Mouse (Mus musculus) heart, adult 18-20 months (tissue): ENCODE measurements around the gene Gmfg. TPM values are rescaled to one million over a fixed set of nuclear protein-coding genes. Genes with fewer than 3 reads are reported as not detected.

ENCODE experiments used
- DNase-seq, 2 experiments: peaks; one replicate each; pipeline ENCODE4 v3.0.0; 2021 to 2022; ENCODE audit warnings: mixed read lengths in 1 of 2
- total RNA-seq, 2 experiments: library from RNA; stranded (reverse); gene quantifications; 2 replicates each; pipeline ENCODE4 v1.2.3; 2021

The Gmfg gene
- total RNA-seq, 2 experiments from 2014 or later: 5.4 to 7.8 TPM

DNA sequence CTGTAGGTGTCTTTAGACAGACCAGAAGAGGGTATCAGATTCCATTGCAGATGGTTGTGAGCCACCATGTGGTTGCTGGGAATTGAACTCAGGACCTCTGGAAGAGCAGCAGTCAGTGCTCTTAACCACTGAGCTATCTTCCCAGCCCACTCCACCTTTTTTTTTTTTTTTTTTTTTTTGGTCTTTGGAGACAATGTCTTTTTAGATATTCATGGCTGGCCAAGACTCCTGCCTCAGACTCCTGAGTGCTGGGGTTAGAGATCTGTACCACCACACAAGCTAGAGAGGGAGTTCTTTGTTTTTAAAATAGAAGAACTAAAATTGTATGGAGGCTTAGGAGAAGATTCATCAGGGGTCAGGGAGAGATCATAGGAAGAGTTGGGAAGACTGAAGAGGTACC lies 717 bp downstream of the Gmfg start:
- DNase-seq: no peak

DNA sequence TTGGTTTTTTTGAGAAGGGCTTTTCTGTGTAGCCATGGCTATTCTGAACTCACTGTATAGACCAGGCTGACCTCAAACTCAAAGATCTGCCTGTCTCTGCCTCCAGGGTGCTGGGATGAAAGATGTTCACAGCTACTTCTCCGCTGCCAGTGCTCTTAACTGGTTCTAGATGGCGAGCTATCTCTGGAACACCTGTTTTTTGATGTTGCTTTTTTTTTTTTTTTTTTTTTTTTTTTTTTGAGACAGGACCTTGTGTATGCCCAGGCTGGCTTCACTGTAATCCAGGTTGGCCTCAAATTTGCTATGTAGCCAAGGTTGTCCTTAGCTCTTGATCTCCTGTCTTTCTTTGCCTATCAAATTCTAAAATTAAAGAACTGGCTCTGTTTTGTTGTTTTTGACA lies 1.5 kb downstream of the Gmfg start:
- no peak for DNase-seq

DNA sequence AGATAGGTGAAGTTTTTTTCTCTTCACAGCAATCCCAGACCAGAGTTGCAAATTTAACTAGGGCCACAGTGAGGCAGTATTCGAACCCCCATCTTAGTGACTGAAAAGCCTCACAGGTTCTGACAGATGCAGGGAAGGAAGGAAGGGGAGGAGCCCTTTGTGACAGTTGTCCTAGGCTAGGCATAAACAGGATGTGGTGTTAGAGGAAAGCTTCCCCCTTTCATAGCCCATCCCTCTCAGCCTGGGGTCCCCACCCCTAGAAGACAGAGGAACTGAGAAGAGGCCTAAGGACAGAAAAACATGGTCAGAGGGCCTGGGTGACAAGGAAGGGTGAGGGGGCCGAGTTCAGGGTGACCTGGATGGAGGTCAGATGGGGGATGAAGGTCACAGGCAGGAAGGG lies 3.5 kb downstream of the Gmfg start:
- DNase-seq: peak; percentile 41 to 82

DNA sequence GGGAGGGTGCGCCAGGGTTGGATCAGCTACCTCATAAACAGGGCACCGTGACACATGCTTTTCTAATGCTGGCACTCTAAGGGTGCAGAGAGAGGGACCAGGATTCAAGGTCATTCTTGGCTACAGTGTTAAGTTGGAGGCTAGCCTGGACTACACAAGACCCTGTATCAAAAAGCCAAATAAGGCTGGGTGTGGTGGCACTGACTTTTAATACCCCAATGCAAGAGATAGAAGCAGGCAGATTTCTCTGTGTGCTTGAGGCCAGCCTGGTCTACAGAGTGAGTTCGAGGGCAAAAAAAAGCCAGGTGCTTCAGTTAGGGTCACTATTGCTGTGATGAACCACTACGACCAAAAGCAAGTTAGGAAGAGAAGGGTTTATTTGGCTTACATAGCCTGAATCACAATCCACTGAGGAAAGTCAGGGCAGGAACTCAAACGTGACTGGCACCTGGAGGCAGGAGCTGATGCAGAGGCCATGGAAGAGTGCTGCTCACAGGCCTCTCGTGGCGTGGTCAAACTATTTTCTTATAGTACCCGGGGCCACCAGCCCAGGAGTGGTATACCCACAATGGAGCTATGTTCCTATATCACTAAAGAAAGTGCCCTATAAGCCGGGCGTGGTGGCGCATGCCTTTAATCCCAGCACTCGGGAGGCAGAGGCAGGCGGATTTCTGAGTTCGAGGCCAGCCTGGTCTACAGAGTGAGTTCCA lies 4.7 kb downstream of the Gmfg start:
- DNase-seq: no peak

DNA sequence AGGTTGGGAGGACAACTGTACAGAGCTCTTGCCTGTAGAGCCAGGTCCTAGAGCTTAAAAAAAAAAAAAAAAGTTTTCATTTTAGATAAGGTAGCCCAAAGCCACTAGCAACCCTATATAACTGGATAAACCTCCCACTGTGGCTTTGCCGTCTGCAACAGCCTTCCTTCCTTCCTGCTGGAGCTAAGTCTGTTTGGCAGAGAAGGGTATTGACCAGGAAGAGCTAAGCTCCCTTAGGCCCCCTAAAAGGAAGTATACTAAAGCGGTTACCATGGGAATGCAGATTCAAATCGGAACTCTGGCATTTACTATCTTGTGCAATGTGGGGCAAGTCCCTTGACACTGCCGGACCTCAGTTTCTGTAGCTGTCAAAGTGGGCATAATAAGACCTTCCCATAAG lies 5.4 kb downstream of the Gmfg start:
- DNase-seq: peak; percentile 33 to 61

DNA sequence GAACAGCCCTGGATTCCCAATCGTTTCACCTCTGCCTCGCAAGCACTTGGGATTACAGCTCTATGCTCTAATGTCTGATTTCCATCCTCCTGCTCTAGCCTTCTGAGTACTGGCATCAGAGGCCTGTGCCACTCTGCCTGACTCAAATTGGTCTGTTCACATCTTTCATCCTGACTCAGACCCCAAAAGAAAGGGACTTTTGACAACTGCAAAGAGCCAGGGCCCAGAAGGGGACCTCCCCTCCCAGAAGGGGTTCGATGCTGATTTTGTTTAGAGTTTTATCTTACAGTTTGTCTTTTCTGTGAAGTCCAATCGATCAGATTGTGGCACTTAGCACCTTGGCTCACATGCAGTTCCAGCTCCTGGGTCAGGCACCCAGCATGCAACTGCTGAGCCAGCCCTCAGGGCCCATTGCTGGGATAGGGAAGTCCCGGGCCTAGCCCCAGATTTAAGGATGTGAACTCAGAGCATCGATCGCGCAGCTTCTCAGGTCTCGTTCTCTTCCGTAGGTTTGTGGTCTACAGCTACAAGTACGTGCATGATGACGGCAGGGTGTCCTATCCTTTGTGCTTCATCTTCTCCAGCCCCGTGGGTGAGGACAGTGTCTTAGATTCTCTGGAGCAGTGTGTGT lies 7.2 kb downstream of the Gmfg start:
- DNase-seq: no peak

DNA sequence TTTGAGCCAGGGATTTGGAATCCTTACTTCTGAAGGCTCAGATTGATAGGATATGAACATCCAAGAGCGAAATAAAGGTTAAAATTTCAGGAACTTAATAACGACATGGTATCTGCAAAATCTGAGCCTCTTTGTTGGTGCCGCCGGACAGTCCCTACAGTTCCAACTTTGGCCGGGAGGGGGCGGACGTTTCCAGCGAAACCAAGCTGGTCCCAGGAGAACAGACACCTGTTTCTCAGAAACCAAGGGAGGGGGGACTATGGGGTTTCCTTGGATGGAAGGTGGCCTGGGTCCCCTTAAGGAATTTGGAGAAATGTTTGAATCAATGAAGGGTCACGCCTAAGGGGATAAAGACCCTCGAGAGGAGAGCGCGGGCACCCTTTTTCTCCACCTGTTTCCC lies 9.2 kb downstream of the Gmfg start:
- peak; percentile 64 to 95 for DNase-seq

DNA sequence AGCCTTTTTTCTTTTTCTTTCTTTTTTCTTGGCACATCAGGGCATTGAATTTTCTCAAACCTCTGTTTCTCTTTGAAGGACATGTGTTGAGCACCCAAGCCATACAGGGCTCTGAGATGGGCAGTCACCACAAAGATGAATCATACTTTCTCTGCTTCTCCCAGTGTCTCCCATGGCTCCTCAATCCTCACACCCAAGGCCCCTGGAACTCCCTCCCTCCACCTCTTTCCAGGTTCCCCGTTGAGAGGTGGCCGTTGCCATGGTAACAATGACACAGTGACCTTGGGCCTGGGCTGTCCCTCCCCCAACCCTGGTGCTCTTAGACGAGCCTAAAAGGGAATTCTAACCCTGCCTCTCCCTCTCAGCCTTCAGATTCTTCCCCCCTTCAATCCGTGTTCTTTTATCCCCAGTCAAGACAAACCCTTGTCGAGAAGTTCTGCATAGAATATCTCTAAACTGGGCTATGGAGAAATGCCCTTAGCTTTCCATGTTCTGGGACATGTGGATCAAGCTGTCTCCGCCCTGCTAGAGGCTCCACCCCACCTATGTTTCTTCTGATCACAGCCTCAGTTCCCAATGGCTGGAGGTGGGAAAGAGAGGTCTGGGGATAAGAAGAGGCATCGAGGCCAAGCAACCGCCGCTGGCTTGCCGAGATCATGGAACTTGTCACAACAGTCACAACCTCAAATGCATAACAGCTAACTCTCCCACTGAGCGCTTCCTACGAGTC lies 10.0 kb downstream of the Gmfg start:
- DNase-seq: no peak

DNA sequence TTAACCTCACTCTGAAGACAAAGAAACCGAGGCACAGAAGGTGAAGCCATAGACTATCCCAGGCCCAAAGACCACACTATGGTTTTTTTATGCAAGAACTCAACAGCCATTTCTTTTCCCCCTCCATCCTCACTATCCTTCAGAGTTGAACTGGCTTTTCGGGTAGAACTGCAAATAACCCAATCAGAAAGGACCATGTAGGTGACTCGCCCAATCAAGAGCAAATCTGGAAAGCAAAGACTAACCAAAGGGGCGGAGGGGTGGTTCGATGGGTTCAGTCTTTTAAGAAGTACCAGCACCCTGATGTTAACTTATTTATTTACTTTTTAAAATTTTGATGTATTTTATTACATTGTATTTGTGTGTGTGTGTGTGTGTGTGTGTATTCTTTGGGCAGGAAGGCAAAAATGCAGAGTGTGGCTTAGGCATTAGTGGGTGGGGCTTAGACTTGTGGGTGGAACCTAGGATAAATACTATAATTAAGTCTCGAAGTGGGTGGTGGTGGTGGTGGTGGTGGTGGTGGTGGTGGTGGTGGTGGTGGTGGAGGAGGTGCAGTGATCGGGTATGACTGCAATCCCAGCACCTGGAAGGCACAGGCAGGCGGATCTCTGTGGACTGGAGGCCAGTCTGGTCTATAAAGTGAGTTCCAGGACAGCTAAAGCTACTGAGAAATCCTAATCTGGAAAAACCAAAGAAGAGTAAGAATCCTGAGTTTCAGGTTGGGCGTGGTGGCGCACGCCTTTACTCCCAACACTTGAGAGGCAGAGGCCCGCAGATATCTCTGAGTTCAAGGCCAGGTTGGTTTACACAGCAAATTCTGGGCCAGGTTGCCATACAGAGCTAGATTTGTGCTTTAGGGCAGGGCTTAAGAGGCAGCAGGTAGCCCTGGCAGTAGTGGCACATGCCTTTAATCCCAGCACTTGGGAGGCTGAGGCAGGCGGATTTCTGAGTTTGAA lies 10.9 kb downstream of the Gmfg start:
- DNase-seq: no peak

DNA sequence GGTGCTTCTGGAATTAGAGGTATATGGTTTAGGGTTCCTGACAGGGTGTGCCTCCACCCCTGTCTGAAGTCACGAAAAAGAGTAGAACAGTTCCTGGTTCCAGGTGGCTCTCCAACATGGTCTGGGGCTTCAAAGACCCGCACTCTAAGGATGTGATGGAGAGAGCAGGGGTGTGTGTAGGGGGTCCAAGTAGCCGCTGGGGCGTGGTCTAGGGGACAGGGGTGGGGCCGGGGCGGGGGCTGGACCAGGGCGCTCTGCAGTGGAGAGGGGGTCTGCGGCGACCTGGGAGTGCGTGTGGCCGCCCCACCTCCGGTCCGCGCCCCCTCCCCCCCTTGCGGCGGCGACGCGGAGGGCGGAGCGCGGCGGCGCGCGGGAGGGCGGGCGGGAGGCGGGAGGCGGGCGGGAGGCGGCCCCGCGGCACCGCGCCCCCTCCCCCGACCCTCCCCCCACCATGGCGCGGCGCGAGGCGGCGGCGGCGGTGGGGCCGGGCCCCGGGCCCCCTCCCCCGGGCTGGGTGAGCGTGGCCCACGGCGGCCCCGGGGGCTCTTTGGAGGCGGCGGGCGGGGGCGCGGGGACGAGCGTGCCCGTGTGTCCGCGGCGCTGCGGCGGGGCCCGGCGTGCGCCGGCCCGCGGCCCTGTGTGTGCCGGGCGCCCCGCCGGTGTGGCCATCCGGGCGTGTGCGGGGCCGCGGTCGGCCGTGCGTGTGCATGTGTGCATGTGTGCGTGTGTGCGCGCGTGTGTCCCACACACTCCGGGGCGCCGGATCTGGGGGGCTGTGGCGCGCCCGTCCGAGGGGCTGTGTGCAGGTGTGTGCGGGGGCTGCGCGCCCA lies 14.5 kb downstream of the Gmfg start, which contains the start of gene Lrfn1:
Lrfn1 (plus strand) TSS at position 450 of the 830 bp plus-strand sequence.
- DNase-seq: no peak

DNA sequence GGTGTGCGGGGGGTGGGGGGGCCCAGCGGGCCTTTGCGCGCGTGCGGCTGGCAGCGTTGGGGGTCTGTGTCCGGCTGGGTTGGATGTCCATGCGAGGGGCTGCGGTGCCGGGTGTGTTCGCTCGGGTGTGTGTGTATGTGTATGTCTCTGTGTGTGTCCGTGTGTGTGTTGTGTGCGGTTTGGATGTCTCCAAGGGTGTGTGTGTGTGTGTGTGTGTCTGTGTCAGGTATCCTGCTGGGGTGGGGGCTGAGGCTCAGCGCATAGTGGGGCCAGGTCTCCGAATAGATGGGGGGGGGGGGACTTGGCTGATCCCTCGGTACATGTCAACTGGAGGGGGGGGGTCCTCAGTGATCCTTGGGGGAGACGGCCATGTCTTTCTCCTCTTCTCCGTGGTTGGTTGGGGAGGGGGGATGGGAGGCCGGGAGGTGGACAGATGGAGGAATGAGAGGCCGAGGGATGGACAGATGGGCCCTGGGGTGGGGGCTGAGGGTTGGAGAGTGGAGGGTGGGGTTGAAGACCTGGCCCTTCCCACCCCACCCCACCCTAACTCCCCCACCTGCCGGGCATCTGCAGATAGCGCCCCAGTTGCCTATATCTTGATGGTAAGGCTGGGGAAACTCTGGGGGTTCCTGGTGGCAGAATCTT lies 15.2 kb downstream of the Gmfg start:
- no peak for DNase-seq

DNA sequence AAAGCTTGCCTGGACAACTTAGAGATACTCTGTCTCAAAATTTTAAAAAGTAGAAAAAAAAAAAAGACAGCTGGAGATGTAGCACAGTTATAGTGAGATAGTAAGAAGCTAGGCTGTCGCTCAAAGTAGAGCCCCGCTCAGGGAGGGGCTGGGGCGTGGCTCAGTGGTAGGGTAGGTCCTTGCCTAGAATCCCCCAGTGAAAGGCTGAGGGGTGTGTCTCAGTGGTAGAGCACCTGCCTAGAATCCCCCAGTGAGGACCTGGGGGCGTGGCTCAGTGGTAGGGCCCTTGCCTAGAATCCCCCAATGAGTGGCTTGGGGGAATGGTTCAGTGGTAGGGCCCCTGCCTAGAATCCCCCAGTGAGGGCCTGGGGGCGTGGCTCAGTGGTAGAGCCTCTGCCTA lies 23.1 kb downstream of the Gmfg start:
- DNase-seq: no peak

DNA sequence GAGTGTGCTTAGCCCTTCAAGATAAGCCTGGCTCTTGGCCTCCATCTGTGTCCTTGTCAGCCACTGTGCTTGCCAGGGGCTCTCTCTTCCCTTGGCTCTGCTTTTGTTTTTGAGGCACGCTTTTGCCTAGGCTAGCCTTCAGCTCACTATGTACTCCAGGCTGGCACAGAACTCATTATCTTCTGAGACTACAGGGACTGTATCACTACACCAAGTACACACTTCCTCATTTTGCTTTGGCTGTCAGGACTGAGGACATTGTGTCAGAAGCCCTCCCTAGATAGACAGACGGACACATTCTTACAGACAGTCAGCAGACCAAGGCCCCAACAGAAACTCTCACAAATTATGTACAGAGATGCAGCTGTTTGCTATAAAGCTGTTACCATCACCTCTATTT lies 25.5 kb downstream of the Gmfg start:
- no peak for DNase-seq

DNA sequence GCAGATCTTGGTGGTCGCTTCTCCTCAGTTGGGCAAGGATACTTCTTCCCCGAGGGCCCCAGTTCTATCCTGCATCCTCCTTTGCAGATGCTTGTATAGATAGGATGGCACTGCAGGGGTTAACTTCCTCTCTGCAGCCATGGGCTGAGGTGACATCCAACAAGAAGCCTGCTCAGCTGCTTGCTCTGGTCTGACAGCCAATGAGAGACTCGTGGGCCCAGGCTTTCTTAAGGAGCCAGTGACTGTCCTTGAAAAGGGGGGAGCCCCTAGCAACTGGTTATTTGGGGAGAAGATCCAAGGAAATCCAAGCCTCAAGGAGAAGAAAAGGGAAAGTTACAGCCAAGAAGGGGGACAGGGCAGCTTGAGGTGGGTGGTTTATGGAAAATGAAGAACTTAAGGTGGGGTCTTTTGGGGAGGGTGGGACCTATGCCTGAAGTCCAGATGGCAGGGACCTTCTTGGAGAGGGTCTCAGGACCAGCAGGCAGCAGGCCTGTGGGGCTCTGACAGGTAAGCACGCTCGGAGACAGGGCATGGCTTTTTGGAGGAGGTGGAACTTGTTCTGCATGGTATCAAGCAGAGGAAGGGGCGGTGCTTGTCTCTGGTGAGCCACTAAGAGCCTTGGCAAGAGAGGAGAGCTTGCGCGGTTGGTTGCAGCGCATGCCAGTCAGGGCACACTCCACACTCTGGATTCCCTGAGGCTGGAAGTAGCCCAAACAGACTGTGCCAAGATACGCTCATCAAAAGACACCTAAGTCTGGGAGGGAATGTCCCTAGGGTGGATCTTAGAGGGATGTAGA lies 27.4 kb downstream of the Gmfg start:
- no peak for DNase-seq

DNA sequence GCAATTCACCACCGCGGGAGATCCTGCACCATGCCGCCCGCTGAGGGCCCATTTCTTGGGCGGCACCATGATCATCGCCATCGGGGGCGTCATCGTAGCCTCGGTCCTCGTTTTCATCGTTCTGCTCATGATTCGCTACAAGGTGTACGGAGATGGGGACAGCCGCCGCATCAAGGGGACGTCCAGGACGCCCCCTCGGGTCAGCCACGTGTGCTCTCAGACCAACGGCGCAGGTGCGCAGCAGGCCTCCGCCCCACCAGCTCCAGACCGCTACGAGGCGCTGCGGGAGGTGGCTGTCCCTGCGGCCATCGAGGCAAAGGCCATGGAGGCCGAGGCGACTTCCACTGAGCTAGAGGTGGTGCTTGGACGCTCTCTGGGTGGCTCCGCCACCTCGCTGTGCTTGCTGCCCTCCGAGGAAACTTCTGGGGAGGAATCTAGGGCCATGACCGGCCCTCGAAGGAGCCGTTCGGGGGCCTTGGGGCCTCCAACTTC lies 29.5 kb downstream of the Gmfg start:
- DNase-seq: no peak

DNA sequence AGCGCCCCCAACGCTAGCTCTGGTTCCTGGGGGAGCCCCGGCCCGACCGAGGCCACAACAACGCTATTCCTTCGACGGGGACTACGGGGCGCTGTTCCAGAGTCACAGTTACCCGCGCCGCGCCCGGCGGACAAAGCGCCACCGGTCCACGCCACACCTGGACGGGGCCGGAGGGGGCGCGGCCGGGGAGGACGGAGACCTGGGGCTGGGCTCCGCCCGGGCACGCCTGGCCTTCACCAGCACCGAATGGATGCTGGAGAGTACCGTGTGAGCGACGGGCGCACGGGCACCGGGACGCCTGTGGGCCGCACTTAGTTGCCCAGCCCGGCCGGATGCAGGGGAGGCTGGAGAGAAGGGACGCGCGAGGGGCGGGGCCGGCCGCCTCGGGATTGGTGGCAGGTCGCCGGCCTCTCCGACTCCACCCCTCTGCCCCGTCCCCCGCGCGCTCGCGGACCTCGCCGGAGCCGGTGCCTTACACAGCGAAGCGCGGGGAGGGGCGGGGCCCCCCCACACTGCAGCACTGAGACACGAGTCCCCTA lies 30.0 kb downstream of the Gmfg start:
- peak; percentile 39 to 40 for DNase-seq

DNA sequence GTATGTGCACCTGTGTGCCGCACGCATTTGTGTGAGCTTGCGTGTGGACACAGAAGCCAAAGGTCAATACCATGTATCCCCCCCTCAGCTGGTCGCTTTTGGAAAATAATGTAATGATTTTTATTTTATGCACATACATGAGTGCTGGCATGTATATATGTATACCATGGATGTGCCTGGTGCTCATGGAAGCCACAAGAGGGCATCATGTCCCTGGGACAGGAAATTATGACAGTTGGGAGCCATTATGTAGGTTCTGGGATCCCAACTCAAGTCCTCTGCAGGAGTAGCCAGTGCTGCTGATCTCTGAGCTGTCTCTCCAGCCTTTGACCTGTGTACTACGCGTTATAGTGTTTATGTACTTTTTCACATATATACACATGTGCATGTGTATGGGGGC lies 38.9 kb downstream of the Gmfg start:
- no peak for DNase-seq

DNA sequence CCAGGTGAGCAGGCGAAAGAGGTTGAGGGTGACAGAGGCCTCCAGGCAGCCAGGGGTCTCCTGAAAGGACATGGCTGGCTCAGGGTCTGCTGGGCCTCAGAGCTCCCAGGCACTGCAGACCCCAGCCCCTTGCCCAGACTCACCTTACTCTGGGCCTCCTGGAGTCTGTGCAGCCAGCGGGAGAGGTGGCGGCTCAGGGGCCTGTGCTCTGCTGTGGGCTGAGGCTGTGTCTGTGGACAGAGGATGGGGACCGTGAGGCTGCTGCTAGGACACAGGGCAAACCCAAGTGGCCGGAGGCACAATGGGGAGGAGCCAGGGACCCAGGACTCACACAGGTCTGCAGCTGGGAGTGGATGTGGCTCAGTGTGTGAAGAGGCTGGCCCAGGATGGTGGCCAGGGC lies 40.1 kb downstream of the Gmfg start:
- DNase-seq: no peak

DNA sequence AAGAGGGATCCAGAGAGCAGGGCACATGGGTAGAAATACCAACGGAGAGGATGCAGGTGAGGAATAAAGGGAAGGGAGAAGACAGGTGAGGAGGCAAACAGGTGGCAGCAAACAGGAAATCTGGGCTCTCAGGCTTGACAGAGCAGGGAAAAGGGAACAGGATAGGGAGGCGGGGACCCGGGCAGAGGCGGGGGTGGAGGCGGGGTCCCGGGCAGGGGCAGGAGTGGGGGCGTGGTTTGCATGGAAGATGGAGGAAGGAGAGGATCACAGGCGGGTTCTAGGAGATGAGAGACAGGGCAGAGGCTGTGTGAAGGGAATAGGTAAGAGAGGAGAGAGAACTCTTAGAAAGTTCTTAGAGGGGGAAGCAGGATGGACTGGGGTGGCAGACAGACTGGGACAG lies 41.6 kb downstream of the Gmfg start:
- no peak for DNase-seq

DNA sequence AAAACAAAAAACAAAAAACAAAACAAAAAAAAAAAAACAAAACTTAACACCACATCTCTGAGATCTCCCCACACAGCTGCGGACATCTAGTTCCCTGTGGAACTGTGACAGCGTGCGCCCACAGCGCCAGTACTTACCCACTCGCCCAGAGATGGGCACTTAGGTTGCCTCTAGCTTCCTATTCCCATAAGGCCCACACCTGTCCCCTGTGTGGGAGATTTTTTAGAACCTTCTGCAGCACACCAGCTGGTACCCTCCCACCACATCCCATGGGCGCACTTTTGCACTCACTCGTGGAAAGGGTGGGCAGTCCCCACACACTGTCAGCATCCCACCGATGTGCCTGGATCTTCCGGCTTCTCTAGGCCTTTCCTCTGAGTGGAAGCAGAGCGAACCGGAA lies 45.6 kb downstream of the Gmfg start:
- no peak for DNase-seq
